Mouse (Mus musculus): Measurements from ENCODE around the gene Tomm40. TPM values are rescaled to one million over a fixed set of nuclear protein-coding genes. Genes with fewer than 3 reads are reported as not detected.
A peak's percentile ranks its signal among the peaks of the same experiment; 100 is the strongest.

The Tomm40 gene
- total RNA-seq, 4 experiments from 2014 or later: 94.0 to 101 (median 99.2) TPM

DNA sequence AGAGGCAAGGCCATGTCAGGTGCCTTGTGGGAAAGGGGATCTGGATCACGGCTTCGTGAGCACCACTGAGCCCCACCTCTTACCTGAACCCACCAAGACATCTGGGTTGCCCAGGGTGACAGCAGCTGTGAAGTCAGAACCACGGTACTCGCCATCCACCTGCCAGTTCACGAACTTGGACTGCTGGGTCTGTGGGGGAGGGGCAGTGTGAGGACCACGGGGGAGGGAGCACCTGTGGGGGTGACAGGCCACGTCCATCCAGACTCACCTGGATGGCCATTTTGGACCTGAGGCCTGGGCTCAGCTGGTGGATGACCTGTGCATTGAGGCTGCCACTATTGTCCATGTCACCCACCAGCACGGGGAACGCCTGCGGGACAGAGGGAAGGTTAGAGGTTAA, 4.6 kb downstream of the Tomm40 start:
- no peak for DNase-seq (ENCODE audit: low spot score)

DNA sequence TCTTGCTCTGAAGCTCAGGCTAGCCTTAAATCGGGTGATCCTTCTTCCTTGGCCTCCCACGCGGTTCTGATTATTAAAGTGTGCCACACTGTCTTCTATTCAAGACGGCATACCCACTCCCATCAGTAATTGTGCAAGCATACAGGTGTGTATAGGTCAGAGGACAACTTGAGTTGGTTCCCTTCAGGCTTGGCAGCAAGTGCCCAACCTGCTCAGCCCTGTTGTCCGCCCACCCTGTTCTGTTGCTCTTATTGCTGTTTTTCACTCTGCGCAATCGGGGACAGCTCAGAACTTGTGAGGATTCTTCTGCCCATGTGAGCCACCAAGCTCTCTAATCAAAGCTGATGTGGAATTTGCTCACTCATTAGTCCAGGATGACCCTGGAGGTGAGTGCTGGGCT, 10.0 kb downstream of the Tomm40 start:
- DNase-seq (ENCODE audit: low spot score): no peak

DNA sequence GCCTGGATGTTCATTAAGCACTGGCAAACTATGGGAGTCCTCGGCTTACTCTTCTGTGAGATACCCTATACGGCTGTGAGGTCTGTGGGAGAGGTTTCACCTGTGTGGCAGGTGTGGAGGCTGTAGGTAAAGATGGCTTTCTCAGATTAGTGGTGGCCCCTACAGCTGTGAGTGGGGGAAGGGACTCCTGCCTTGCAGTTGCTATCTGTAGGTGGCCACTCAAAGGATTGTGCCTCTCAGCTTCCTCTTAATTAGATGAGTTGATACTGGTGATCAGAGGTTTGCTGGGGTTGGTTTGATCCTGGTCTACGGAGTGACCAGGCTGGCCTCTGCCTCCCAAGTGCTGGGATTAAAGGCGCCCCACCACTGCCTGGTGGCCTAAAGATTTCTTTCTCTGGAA, 10.8 kb downstream of the Tomm40 start:
- no peak for DNase-seq (ENCODE audit: low spot score)

DNA sequence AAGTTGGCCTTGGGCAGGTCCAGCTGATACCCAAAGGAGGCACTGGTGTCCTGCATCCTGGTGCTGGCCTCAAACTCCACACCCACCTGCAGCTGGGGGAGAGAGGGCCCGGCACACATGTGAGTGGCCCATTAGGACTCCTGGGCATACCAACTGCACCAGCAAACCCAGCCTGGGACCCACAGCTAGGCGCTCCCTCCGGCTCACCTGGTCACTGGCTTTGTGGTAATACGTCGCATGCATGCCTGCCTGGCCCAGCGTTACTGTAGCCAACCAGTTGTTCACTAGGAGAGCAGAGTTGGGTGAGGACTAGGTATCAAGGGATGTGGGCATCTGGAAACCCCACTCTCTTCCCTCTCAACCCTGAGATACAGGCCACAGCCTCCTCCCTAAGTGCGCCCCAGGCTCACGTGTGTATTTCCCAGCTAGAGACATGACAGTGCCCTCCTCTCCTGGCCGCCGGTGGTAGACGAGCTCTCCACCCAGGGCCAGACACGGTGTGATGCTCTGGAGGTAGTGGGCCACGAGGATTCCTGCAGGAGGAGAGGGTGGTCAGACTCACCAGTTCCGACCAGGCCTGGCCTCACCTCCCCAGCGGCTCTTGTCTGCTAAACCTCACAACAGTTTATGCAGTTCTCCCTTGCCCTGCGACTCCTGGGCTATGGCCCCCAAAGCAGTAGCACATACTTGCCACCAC, 12.2 kb downstream of the Tomm40 start:
- DNase-seq (ENCODE audit: low spot score): no peak

DNA sequence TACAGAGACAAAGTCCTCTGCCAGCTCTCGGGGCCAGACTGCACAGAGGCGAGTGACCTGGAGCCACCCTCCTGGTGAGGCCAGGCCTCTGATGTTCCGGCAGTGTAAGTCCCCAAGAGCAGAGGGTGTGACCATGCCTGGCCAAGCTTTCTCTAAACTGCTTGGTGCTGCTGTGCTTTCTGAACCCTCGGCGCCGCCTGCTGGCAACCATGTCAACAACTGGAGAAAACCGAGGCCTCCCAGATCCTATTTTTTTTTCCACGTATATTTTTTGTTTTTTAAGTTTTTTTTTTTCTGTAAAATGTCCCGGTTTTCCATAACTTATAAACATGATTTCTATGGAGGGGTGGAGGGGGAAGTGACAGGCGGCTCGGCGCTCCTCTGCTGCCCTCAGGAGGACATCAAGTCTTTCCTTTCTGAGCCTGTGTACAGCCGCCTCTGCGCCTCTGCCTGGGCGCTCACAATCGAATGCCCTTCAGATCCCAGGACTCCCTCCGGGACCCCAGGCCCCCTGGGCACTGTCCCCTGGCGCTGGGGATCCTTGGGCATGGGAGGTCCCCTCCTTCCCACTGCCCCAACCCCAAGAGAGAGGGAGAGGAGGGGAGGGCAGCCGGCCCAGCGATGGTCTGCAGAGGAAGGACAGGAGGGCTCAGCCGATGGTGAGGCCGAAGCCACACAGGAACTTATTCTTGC, 14.0 kb downstream of the Tomm40 start:
- peak; percentile 81 for DNase-seq (ENCODE audit: low spot score)

DNA sequence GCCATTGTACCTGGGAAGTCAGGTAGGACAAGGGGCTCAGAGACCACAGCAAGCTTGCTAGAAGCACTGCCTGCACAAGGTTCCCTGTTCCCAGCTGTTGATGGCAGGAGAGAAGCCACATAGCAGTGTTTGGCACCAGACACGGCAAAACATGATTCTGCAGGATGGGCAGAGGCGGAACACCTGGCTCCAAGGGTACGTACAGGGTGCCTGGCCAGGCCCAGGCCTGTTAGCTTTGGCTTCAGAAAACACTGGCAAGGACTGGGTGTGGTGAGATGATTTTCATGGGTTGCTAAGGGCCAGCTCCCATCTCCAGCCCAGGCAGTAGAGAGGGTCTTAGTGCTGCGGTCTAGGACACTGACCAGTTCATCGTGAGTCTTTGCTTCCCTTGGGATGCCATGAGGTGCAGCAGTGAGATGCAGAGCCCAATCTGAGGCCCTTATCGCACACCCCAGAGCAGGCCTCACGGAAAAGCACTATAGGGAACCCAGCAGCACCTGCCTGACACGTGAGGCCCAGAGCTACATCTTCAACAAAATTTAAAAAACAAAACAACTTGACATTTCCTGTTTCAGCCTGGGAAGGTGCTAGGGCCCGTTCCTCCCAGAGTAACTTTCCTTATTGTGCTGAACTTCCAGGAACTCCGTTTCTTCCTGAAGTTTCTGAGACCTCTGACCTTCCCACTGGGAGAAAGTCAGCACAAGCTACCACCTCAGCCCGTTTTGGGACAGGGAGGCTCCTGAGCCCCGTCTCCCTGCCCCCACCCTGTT, 14.8 kb downstream of the Tomm40 start:
- DNase-seq (ENCODE audit: low spot score): no peak

DNA sequence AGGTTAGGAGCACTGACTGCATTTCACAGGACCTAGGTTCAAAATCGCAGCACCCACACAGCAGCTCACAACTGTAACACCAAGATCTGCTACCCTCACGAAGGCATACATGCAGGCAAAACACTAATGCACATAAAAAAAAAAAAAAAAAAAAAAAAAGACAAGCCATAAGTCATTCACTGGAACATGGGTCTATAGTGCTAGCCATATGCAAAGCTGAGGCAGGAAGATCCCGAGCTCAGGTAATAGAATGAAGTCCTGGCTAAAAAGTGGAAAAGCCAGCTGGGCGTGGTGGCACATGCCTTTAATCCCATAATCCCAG, 15.4 kb downstream of the Tomm40 start:
- DNase-seq (ENCODE audit: low spot score): no peak

DNA sequence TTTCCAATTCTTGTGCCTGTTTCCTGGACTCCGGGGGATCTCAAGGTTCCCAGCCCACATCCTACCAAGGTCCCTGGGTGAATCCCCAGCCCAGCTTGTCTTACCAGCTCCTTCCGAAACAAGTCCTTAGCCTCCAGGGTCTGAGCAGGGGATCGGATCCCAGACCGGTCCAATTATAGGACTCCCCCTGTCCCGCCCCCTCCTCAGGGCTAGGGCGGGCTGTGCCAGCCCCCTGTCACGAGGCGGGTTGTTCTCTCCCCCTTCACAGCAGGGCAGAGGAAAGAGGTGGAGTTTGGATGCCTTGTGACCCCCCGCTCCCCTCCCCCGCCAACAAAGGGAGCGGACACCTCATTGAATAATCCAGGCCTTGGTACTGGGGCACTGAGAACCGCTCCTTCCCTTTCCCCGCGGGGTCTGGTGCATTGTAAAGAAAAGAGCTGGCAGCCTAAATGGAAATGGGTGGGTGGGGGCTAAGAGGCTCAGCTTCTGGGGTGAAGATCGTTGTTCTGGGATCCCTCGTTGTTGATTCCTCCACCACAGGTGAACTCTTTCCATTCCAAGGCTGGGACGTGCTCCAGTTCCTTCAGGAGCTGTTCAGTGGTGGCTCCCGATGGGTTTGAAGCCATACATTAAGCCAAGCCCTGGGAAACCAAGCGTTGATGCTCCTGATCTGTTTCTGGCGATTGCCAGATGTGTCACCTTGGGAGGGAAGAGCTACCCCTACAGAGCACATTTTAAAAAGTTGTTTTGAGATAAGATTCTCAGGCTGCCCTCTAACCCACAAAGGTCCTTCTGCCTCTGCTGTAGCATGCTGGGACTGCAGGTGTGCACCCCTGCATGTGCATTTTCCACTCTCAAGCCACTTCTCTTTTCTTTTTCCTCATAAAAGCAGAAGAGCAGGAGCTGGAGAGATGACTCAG, 16.1 kb downstream of the Tomm40 start, which contains the start of gene Apoe:
Gene Apoe, minus strand, starts transcription at position 282 of the 920 bp plus-strand sequence.
- DNase-seq (ENCODE audit: low spot score): peak; percentile 63

DNA sequence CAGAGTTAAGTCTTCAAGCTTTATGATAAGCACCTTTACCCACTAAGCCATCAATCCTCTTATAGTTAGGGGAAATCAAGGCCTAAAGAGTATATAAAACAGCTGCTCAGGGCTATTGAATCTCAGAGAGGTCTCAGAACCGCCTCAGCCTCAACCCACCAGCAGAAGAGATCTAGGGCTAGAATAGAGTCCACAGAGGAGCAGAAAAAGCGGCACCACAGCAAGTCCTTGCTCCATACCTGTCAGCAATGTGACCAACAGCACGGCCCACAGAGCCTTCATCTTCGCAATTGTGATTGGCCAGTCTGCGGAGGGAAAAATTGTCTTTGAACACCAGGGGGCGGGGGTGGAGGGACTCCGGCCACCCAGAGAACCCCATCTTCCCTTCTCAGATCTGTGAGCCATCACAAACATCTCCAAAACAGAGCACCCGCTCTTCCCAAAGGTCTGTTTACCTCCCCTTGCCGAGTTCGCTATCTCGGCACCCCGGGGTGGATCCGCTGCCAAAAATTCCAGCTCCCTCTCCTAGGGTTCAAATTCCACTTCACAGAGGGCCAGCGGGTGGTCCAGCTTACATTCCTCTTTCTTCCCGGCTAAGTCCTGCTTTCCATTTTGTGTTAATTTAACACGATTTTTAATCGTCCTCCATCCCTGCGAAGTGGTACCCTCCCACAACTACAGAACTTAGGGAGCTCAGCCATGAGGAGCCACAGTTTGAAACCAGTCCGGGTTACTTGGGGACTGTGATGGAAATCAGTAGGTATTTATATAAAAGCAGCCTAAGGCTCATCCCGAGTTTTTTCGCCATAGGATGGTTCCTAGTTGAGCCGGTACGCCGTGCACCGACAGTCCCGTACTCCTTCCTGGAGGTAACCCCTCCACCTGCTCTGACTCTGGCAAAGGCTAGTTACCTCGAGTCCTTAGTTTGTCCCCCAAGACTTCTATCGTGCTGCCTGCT, 17.0 kb downstream of the Tomm40 start:
- DNase-seq (ENCODE audit: low spot score): no peak

DNA sequence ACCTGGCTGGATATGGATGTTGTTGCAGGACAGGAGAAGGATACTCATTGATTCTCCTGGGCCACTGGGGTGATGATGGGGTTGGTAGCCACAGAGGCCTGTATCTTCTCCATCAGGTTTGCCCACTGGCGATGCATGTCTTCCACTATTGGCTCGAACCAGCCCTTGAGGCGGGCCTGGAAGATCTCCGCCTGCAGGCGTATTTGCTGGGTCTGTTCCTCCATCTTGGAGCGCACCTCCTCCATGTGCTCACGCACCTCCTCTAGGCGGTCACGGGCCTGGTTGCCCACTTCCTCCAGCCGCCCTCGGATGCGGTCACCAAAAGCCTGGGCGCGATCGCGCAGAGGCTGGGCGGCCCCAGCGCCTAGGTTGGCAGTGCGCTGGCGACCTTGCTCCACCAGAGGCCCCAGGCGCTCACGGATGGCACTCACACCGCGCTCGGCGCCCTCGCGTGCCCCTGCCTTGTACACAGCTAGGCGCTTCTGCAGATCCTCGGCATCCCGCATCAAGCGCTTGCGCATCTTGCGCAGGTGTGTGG, 18.8 kb downstream of the Tomm40 start:
- DNase-seq (ENCODE audit: low spot score): no peak

DNA sequence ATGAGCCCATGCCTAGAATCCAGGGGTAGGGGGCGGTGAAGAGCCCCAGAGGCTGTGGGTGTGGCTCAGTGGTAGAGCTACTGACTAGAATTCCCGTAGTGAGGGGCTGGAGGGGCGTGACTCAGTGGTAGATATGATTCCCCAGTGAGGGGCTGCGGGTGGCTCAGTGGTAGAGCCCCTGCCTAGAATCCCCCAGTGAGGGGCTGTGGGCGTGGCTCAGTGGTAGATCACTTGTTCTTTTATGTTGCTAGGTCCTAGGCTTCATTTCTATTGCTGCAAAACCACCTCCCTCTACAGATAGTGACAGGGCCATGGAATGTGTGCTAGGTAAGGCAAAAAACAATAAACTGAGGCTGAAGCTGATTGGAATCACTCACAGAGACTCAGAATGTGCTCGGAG, 19.4 kb downstream of the Tomm40 start:
- DNase-seq (ENCODE audit: low spot score): no peak

DNA sequence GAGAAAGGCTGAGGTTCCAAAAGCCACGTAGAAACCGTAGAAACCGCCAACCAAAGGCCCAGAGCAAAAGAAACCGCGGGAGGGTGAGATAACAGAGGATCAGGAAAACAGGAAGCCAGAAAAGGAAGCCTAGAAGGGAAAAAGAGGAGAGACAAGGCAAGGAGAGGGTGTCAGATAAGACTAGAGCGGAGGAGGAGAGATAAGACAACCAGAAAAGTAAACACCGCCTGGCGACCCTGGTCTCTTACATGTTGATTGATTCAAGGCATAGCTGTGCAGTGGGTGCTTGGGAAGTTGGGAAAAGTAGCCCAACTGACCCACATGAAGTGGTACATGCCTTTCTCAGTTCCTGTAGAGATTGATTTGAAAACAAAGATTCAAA, 20.0 kb downstream of the Tomm40 start:
- DNase-seq (ENCODE audit: low spot score): no peak

DNA sequence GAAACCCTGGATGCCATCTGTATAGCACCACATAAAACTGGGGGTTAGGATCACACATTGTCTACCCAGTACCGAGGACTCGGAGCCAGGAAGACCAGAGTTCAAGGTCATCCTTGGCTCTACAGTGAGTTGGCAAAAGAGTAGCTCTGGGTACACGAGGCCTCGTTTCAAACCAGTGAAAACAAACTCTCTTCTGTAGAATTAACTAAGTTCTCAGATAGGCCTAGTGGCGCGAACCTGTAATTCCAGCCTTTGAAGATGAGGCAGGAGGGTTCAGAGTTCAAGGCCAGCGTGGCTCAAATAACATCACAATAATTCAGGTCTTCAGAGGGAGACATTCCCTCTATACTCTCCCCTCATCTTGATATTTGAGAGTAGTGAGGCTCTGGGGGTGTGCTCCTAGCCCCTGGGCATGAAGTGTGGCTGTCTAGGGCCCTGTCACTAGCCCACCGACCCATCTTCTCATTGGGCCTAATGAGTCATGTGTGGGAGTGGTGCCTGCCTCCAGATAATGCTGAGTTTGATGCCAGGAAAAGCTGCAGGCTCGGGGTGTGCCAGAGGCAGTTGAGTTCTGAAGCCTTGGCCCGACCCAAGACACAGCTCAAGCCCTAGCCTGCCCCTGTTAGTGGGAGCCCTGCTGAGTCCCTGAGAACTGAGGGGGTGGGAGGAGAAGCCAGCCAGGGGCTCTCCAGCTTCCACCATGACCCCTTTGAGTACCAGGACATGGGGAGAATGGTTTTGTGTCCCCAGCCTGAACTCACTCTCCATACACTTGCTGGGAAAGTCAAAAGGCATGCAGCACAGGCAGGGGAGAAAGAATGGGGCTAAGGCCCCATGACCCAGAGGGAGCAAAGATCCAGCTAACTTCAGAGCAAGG, 20.7 kb downstream of the Tomm40 start:
- DNase-seq (ENCODE audit: low spot score): no peak

DNA sequence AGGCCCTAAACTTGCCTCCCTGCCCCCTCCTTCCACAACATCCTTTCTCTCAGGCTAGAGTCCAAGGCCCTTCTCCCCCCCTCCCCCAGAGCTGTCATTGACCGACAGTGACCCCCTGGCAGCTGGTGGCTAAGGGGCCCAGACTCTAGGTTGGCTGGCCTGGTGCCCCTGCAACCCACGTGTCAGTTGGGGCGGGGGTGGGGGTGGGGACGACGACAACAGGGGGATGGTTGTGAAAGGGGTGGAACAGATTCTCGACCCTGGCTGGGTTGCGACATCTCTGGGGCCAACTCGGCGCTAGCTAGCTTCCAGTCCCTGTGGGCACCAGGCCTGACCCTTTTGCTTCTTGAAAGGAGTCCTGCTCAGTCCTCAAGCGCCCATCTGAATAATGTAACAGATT, 21.8 kb downstream of the Tomm40 start:
- DNase-seq (ENCODE audit: low spot score): no peak

DNA sequence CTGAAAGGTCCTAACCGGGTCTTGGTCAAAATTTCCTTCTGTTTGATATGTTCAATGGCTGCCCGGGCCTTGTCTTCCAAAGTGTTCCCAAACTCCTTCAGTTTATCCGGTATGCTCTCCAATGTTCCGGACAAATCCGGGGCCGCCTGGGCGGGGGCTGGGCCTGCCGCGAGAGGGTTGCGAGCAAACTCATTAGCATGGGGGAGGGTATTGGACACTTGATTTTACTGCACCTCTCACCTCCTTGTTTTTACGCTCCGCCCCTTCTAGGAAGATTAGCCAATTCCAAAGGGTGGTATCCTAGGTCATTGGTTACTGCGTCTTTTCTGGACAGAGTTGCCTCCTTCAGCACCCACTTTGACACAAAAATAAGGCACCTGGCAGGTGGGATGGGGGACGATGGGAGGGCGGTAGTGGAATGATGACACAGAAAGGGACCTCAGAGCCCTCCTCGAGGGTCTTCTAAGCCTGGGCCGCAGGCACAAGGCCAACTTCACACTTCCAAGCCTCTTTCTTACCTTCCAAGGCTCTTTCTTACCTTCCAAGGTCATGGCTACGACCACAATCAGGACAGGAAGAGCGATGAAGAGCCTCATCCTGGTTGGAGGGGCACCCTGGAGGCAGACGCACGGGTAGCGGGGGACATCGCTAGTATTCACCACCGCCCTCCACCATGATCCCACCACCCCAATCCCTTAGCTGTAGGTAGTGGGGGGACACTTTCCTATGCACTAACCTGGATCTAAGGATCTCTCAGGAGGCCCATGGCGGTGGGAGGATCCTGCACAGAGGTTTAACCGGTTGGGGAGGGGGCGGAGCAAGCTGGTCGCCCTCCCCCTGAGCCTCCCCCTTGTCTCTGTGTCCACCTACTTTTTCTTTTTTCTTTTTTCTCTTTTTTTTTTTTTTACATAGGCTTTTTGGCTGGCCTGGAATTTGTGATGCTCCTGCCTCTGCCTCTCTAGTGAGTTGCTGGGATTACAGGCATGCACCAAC, 23.1 kb downstream of the Tomm40 start, which contains the start of gene Apoc1:
Gene Apoc1, minus strand, starts transcription at position 788 of the 993 bp plus-strand sequence.
- no peak for DNase-seq (ENCODE audit: low spot score)

DNA sequence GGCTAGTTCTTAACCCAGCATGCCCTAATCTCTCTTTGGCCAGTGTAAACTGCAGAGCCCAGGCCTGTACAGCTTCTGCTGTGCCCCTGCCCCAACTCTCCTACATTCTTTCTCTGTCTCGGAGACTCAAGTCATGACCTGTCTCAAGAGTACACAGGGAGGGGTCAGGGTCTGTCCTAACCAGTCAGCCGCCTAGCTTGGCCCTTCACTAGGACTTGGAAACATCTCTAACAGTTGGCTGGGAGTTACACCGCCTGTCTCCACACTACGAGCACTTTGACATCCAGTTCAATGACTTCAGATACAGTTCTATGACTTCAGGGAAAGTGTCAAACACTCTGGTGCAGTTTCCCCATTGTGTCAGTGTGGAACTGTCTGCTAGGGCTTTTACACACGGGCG, 23.8 kb downstream of the Tomm40 start:
- DNase-seq (ENCODE audit: low spot score): no peak

DNA sequence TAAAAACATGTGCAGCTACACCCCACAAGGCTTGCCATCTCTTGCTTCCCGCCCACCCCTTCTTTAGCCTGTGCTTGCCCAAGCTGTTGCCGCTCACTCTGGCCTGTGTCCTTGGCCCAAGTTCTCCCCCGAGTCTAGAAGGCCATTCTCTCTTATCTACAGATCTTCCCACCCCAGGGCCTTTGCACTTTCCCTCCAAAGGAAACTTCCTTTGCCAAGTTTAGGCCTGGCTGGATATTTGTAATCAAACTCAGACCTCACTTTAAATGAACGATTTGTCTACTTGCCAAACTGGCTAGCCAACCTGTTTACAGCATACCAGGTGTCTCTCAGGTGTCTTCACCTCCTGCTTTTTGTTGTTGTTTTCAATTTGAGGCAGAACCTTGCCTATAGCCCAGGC, 24.4 kb downstream of the Tomm40 start:
- DNase-seq (ENCODE audit: low spot score): no peak

DNA sequence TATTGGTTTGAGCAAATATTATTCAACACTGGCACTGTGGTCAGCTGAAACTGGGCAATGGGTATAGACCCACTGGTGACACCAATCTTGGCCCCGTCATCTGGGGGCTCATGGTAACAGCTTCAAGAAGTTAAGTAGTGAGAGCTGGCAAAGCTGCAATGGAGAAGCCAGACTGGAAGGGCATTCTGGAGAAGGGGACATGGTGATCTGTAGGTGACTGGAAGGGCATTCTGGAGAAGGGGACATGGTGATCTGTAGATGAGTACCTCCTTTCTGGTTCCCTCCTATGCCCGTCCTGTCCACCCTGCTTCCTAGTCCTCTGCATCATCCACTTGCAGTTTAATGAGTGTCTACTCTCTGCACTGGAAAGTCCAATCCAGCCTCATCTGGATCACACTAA, 26.6 kb downstream of the Tomm40 start:
- no peak for DNase-seq (ENCODE audit: low spot score)

Measured in heart, adult 8-10 months (tissue).